Mouse (Mus musculus): ENCODE data around the gene Plekhm3. TPM values are rescaled to one million over a fixed set of nuclear protein-coding genes. Genes with fewer than 3 reads are reported as not detected.

Plekhm3 gene
- total RNA-seq, 4 experiments from 2014 or later, result 37.1 to 46.7 (median 41.8) TPM

GRCm38 (mm10) chr1:64928542-64928941 is 28.1 kb downstream of the Plekhm3 start:
- no peak for DNase-seq (ENCODE audit: low spot score in 2 of 2)

DNA sequence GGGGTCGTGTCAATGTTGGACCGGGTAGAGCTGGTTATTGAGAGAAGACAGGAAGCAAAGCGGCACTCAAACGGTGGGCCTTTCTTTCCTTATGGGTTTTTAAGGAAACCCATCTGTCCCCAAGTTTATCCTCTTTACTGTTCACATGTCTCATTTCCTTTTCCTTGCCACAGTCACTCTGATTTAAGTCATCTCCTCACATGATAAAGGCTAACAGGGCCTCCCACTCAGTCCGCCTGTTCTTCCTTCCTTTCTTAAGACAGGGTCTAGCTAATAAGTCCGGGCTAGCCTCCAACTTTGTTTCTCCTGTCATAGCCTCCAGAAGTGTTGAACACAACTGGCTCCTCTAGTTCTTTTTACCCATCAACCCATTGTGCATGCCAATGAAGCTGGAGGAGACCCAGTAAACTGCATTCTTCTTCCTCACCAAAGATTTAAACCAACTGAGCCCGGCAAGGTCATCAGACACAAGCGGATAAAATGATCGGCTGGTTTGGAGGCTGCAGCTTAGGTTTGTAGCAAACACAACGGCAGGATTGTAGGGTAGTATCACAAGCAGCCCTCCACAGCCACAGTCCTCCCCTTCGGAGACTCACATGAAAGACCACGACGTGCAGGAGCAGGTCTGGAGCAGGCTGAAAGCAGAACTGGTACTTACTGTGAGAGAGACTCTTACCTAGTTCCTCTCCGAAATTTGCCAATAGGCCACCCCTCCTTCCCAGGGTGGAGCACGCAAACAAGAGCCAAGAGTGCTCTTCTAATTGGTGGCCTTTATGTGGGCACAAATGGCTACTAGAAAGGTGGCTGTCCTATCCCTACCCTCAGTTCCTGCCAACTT is 29.0 kb downstream of the Plekhm3 start:
- DNase-seq (ENCODE audit: low spot score in 2 of 2), result no peak

- no peak for DNase-seq (ENCODE audit: low spot score in 2 of 2)
These were observed 31.0 kb downstream of the Plekhm3 start for GRCm38 (mm10) chr1:64925594-64925993.

- no peak for DNase-seq (ENCODE audit: low spot score in 2 of 2)
These were observed 32.3 kb downstream of the Plekhm3 start for GRCm38 (mm10) chr1:64924283-64924682.

GRCm38 (mm10) chr1:64918810-64919528 is 37.7 kb downstream of the Plekhm3 start:
- DNase-seq (ENCODE audit: low spot score in 2 of 2), result peak; percentile 59 to 60

- DNase-seq (ENCODE audit: low spot score in 2 of 2), result no peak
These were observed 38.7 kb downstream of the Plekhm3 start for GRCm38 (mm10) chr1:64917966-64918365.

DNA sequence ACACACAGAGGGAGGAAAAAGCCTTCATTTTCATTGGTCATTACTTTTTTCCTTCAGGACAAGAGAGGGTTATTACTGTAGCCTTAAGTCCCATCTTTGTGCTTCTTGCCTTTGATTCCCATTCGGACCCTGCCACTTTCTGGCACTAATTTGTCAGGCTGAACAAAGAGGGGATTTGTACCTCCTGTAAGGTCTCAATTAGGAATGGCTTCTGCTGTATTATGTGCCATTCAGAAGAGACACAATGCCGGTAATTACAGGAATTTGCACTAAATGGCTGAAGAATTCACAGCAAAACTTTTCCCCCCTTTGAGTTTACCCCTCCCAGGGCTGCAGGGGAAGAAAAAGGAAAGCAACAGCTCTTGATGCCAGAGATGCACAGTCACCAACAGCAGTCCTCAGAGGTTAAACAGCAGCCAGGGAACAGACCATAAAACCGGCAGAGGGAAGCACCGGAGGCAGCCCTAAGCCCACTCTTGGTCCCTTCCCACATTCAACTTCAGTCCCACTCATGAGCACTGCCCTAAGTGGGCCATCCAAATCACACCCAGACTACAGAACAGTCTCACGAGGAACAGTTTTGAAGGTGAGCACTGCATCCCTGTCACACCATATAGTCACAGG is 39.6 kb downstream of the Plekhm3 start:
- no peak for DNase-seq (ENCODE audit: low spot score in 2 of 2)

- DNase-seq (ENCODE audit: low spot score in 2 of 2), result no peak
These were observed 42.3 kb downstream of the Plekhm3 start for GRCm38 (mm10) chr1:64914356-64914755.

GRCm38 (mm10) chr1:64907740-64908139 is 48.9 kb downstream of the Plekhm3 start:
- no peak for DNase-seq (ENCODE audit: low spot score in 2 of 2)

- DNase-seq (ENCODE audit: low spot score in 2 of 2), result no peak
These were observed 50.4 kb downstream of the Plekhm3 start for GRCm38 (mm10) chr1:64906226-64906625.

DNA sequence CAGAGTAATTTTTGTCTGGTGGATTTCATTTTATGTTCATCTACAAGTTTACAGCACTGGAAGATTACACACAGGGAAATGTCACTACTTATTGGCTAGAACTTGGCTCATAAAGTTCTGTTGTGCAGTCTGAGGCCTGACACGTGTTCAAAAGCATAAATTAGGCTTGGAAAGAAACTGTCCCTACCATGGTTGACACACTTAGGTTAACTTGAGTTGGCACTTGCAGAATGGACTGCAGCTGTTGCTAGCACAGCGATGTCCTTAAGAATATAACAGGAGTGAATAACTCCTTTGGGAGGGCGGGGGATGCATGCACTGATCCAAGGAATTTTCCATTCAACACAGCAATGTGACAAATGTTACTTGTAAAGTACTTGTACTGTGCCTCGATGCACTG is 53.2 kb downstream of the Plekhm3 start:
- DNase-seq (ENCODE audit: low spot score in 2 of 2), result no peak

DNA sequence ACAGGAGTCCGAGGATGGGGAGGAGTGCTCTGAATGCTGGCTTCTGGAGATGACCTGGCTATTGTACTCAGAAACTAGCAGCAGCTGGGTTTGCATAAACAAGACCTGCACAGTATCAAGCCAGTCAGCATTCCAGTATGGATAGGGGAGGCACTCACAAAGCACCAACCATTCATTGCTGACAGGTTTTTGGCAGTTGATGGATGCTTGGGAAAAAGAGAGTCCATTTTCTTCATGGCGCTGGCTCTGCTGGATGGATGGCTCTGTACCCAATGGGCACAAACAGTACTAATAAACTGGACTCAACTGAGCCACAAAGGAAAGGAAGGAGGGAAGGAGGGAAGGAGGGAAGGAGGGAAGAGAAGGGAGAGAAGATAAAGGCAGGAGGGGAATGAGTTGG is 53.8 kb downstream of the Plekhm3 start:
- DNase-seq (ENCODE audit: low spot score in 2 of 2), result no peak

DNA sequence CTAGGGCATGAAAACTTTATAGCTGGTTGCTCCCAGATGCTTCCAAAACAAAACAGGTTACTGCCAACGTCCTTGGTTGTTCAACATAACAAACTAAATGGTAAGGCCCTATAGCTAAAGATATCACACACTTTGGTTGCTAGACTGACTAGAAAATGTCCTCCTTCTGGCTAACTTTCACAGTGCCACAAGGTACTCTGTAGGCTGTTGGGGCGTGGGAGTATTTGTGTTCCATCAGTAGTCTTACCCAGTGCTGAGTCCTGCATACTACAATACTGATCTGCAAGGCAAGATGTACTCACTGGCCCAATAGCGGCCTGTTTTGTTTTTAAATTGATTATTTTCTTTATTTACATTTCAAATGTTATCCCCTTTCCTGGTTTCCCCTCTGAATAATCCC is 56.9 kb downstream of the Plekhm3 start:
- DNase-seq (ENCODE audit: low spot score in 2 of 2), result no peak

- no peak for DNase-seq (ENCODE audit: low spot score in 2 of 2)
These were observed 59.1 kb downstream of the Plekhm3 start for GRCm38 (mm10) chr1:64897485-64897884.

DNA sequence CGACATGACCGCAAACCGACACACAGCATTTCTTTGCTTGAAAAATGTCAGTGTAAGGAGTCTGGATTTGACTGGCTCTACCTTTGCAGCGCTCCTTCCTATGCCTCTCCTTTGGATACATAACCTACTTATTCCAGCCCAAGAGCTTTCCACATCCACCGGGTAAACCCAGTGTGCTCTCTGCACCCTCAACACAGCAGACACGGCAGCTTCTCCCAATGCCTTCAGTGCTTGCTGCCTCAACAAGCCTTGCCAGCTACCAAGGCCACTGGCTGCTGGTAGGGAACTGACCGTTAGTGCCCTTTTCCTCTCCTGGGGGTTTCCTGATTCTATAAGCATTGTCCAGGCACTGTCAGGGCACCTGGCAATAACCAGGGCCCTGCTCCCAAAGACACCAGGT is 62.8 kb downstream of the Plekhm3 start:
- no peak for DNase-seq (ENCODE audit: low spot score in 2 of 2)

- no peak for DNase-seq (ENCODE audit: low spot score in 2 of 2)
These were observed 65.3 kb downstream of the Plekhm3 start for GRCm38 (mm10) chr1:64891332-64891731.

DNA sequence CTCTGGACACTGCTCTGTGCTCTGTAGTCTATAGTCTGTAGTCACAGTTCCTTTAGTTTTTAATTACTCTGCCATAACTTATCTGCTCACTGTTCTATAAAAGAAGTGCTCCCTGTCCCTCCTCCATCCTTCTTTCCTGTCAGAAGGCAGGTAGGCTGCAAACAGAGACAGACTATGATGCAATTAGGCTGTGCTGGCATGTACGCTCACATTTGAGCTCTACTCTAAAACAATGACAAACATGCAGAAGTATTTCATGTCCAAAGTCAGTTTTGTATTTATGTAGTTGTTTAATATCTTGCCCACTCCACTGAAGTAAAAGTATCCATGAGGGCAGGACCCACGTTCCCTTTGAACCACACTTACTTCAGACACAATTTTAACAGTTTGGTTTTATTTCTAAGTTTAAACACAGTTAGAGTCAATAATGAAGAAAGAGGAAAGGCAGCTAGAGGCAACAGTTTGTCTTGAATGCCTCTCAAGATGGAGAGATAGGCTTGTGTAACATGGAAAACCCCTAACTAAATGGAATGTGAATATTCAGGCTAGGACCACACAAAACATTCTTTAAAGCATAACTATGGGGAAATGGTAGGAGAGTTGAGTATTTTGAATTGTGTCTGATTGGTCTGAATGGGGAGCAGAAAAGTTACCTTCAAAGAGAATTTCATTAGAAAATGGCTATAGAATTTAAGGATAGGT is 69.0 kb downstream of the Plekhm3 start:
- no peak for DNase-seq (ENCODE audit: low spot score in 2 of 2)

DNA sequence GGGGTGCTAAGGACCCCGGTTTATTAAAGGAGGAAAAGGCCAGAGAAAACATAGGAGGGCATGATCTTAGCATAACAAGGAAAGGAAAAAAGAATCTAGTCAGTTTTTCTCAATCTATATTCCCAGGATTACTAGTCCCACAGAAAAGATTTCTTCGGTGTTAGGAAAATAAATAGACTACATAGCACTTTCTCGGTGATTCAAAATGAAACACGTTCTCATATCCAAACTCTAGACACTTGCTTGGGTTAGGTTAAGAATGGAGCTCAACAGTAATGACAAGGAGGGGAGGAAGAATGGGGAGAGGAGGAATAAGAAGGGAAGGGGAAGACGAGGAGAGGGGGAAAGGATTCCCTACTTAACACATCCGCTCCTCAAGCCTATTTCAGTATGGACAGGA is 69.9 kb downstream of the Plekhm3 start:
- no peak for DNase-seq (ENCODE audit: low spot score in 2 of 2)

DNA sequence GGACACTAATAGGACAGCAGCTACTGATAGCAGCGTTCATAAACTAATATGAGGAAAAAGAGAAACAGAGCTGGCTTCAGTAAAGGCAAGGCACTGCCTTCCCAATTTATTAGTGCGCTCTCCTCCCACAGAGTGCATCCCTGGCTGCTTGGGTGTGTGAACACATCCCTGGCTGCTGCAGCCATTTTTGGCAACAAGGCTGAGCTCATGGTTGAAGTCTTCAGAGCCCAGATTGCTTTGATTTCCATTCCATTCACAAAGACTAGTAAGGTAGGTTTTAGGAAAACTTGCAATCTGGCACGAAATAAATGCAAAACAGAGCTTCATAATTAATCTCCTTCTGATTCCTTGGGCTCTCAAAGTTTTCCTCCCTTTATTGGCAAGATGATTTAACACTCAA is 71.3 kb downstream of the Plekhm3 start:
- peak; percentile 24 to 31 for DNase-seq (ENCODE audit: low spot score in 2 of 2)

GRCm38 (mm10) chr1:64884007-64884406 is 72.6 kb downstream of the Plekhm3 start:
- DNase-seq (ENCODE audit: low spot score in 2 of 2), result no peak

- no peak for DNase-seq (ENCODE audit: low spot score in 2 of 2)
These were observed 76.0 kb downstream of the Plekhm3 start for GRCm38 (mm10) chr1:64880613-64881012.

GRCm38 (mm10) chr1:64878795-64879240 is 77.8 kb downstream of the Plekhm3 start:
- DNase-seq (ENCODE audit: low spot score in 2 of 2), result no peak
